Mouse (Mus musculus): Measurements from ENCODE around the gene Pcyt2. TPM values are rescaled to one million over a fixed set of nuclear protein-coding genes. Genes with fewer than 3 reads are reported as not detected.

Gene Pcyt2
- polyA plus RNA-seq, 1 experiment from 2014 or later: 108 TPM

DNA sequence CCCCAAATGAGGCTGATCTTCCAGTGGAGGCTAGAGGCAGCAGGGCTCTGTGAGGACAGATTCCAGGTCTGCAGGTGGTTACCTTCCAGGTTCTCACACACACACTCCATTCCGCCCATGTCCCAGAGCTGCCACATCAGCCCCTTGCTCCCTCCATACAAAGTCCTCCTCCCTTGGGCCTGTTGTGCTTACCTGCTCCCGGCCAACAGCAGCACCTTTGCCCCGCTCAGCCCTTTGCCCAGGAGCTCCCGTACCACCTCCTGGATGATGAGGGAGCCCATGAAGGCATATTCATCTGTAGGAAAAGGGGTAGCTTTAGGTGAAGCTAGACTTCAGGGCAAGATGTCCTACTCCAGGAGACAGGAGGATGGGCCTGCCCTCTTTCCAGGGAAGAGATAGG lies 39.6 kb upstream of the Pcyt2 start:
- ChIA-PET CTCF (interaction anchor here (1.2 kb wide), 1 partner anchor 119 kb away, joined by 3 read pairs; no protein-coding TSS in a partner anchor), POLR2A (no interaction called here)
- peaks cover 69% of the 10 kb centered on the region for H3K27me3 ChIP-seq
- ATAC-seq: no peak
- no peak for TF ChIP-seq CTCF (IDR thresholded peaks at IDR 0.05)
- in situ Hi-C loops (cut with MboI; ENCODE audit: low pct_unique_long_range_greater_than_20kb): loop anchor here (5.0 kb wide), 1 partner anchor 55 kb away; the partner anchor contains the start of genes Cenpx and Lrrc45
- DNase-seq (ENCODE audit: low read depth, low spot score): no peak

DNA sequence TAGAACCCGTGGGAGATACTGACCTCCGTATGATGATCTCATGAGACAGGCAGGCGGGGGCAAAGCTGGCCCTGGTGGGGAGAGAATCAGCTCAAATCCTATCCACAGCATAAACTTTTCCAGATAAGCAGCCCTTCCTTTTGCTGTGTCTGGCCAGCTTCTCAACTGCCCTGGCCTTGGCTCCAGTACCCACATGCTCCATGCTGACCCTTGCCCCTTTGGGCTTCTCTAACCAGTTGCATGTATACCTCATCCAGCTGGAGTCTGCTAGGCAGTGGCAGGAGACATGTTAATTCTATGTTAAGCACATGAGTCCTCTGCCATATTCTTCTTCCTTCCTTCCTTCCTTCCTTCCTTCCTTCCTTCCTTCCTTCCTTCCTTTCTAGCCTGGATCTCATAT lies 37.0 kb upstream of the Pcyt2 start:
- peaks cover 70% of the 10 kb centered on the region for H3K27me3 ChIP-seq
- no peak for TF ChIP-seq CTCF (IDR thresholded peaks at IDR 0.05)
- in situ Hi-C loops (cut with MboI; ENCODE audit: low pct_unique_long_range_greater_than_20kb): loop anchor here (5.0 kb wide), 2 partner anchors 58 to 113 kb away; partner anchors contain the start of genes Cenpx and Lrrc45
- ATAC-seq (no peak), DNase-seq (ENCODE audit: low read depth, low spot score) (no peak)
- ChIA-PET CTCF (interaction anchor here (0.9 kb wide), 1 partner anchor 11 kb away, joined by 6 read pairs; the partner anchor contains the start of gene Pycr1), POLR2A (no interaction called here)

DNA sequence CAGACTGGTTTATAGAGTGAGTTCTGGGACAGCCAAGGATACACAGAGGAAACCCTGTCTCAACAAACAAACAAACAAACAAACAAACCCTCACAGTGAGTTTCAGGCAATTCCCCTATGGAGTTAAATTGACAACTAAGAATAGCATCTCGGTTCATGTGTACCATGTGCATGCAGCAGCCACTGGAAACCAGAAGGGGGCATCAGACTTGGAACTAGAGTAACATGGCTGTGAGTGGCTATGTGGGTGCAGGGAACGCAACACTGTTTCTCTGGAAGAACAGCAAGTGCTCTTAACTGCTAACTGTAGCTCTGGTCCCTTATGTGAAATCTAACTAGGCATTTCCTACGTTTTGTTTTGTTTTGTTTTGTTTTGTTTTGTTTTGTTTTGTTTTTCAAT lies 34.1 kb upstream of the Pcyt2 start:
- CTCF ChIA-PET: no interaction called here
- ATAC-seq: no peak
- POLR2A ChIA-PET: no interaction called here
- H3K27me3 ChIP-seq: peaks cover 49% of the 10 kb centered on the region
- in situ Hi-C loops (cut with MboI; ENCODE audit: low pct_unique_long_range_greater_than_20kb): loop anchor here (5.0 kb wide), 1 partner anchor 115 kb away; no protein-coding TSS in a partner anchor
- no peak for TF ChIP-seq CTCF (IDR thresholded peaks at IDR 0.05)
- no peak for DNase-seq (ENCODE audit: low read depth, low spot score)

DNA sequence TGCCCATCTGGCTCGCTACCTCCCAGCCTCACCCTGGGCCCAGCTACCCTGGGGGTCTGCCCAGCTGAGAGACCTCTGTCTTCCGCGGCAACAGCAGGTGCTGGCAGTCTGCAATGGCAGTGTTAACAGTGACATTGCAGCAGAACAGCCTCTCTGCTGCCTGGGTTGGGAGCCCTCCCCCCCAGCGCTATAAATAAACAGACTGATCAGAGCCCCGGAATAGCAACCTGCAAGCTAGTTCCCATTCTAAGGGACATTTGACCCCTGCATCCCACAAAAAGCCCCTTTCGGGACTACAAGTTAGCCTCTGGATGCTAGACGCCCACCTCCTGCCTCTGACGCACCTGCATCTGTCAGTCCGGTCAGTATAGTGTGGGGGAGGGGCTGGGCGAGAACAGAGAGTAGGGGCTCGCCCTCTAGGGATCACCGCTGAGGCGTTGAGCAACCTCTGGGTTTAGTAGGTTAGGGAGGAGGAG lies 30.3 kb upstream of the Pcyt2 start, which contains the start of gene Myadml2:
Gene Myadml2, minus strand, starts transcription at position 158 of the 476 bp plus-strand sequence.
- DNase-seq (ENCODE audit: low read depth, low spot score) (no peak), ATAC-seq (no peak)
- TF ChIP-seq CTCF (IDR thresholded peaks at IDR 0.05): no peak
- POLR2A ChIA-PET: no interaction called here
- in situ Hi-C loops (cut with MboI; ENCODE audit: low pct_unique_long_range_greater_than_20kb): no loop called here
- peaks cover 25% of the 10 kb centered on the region for H3K27me3 ChIP-seq
- CTCF ChIA-PET: no interaction called here

DNA sequence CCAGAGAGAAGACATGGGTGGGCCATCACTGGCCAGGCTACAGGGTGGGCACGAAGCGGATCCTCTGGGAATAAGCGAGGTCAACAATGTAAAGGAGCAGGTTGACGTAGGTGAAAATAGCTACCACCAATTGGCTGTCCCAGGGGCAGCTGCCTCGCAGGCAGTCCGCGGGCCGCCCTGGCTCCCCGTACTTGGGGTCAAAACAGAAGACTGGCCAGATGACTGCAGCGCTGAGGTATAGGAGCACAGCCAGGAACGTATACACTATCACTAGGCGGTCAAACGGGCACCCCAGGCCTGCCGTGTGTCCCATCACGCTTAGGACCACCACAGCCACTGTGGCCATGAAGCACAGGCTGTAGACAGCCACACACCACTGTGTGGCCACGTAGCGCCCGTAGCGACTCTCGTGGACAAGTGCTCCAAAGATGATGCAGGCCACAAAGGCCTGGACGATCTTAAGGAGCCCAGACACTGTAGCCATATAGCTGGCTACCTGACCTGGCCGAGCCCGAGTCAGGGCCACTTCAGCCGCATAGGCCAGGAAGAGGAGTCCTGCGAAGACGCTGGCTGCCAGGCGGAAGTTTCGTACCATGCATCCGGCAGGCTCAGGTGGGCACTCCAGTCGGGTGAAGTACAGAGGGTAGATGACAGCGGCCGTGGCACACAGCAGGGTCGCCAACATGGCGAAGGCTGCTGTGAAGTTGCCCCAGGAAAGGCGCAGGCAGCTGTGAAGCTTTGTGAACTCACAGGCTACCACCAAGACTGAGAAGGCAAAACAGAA lies 29.5 kb upstream of the Pcyt2 start:
- POLR2A ChIA-PET: no interaction called here
- DNase-seq (ENCODE audit: low read depth, low spot score) (no peak), ATAC-seq (no peak)
- H3K27me3 ChIP-seq: peaks cover 20% of the 10 kb centered on the region
- CTCF ChIA-PET: no interaction called here
- in situ Hi-C loops (cut with MboI; ENCODE audit: low pct_unique_long_range_greater_than_20kb): no loop called here
- TF ChIP-seq CTCF (IDR thresholded peaks at IDR 0.05): no peak

DNA sequence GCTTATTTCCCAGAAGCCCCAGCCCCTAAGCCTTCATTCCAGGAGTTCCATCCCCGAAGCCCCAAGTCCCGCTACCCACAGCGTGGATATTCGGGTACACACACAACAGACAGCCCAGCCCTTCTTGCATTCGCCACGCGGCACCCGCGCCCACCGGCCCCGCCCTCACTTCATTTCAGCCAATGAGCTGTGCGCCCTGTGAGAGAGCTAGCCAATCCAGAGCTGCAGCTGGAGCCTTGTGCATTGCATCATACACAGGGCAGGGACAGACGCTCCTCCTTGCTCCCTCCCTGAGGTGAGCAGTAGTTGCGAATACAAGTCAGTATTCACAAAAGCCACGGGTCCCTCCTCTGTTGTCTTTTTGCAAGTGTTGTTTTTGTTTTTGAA lies 25.9 kb upstream of the Pcyt2 start, which contains the start of gene Pycr1:
Gene Pycr1, minus strand, starts transcription at position 169 of the 387 bp plus-strand sequence.
- in situ Hi-C loops (cut with MboI; ENCODE audit: low pct_unique_long_range_greater_than_20kb): no loop called here
- ChIA-PET POLR2A (interaction anchor here (1.5 to 2.0 kb wide), 2 partner anchors 11 to 17 kb away, joined by 3 to 8 read pairs; partner anchors contain the start of gene Mafg), CTCF (interaction anchor here (1.1 to 2.2 kb wide), 6 partner anchors 11 to 133 kb away, joined by 3 to 10 read pairs (median 4); no protein-coding TSS in a partner anchor)
- no peaks in the 10 kb centered on the region for H3K27me3 ChIP-seq
- DNase-seq (ENCODE audit: low read depth, low spot score) (no peak), ATAC-seq (peak; percentile 89)
- no peak for TF ChIP-seq CTCF (IDR thresholded peaks at IDR 0.05)

DNA sequence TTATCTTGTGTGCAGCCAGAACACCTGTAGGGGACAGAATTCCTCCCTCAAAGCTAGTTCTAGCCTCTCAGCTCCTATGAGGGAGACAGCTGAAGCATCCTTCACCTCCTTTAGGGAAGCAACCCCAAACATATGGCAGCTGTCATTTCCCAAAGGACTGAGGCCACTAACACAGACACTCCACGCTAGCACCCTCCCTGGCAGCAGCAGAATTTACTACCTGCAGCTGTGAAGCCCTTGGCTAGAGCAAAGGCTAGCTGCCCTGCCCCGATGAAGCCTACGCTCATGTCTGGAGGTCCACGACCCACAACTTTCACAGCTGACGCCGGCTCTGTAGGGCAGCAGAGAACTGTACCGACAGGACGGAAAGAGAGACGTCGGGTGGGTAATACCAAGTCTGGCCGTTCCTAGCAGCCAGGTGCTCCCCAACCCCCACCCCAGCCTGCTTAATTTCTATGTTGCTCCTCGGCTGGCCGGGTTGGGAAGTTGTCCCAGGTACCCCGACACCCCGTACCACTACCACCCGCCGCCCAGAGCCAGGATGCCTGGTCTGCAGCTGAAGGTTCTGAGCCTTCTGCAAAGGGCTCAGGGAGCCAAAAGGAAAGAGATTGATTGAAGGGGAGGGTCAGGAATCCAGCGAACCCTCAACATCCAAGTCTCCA lies 25.3 kb upstream of the Pcyt2 start:
- no peaks in the 10 kb centered on the region for H3K27me3 ChIP-seq
- CTCF ChIA-PET: interaction anchor here (1.1 to 2.2 kb wide), 5 partner anchors 11 to 133 kb away, joined by 3 to 10 read pairs (median 6); no protein-coding TSS in a partner anchor
- ATAC-seq (peak; percentile 23), DNase-seq (ENCODE audit: low read depth, low spot score) (no peak)
- in situ Hi-C loops (cut with MboI; ENCODE audit: low pct_unique_long_range_greater_than_20kb): no loop called here
- no peak for TF ChIP-seq CTCF (IDR thresholded peaks at IDR 0.05)
- POLR2A ChIA-PET: interaction anchor here (1.3 to 2.0 kb wide), 3 partner anchors 10 to 17 kb away, joined by 3 to 8 read pairs (median 3); partner anchors contain the start of gene Mafg

DNA sequence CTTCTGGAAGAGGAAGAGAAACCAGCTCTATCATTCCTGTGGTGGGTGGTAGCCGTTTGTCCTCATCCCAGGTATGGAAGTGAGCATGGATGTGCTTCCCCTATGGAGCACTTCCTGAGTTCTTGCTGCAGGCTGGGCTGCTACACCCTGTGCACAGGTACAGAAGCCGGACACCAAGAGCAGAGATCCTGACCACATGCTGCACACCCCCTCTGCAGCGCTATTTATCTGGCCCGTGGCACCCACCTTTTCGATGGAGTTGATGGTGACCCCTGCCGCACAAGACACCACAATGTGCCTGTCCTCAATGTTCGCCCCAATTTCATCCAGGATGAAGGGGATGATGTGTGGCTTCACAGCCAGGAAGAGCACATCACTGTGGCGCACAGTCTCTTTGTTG lies 24.1 kb upstream of the Pcyt2 start:
- DNase-seq (ENCODE audit: low read depth, low spot score): no peak
- CTCF ChIA-PET: interaction anchor here (1.0 to 1.1 kb wide), 2 partner anchors 17 to 57 kb away, joined by 3 to 5 read pairs; no protein-coding TSS in a partner anchor
- no peak for TF ChIP-seq CTCF (IDR thresholded peaks at IDR 0.05)
- ATAC-seq: no peak
- no peaks in the 10 kb centered on the region for H3K27me3 ChIP-seq
- POLR2A ChIA-PET: interaction anchor here (0.6 to 1.3 kb wide), 2 partner anchors 11 to 156 kb away, joined by 3 read pairs; no protein-coding TSS in a partner anchor
- in situ Hi-C loops (cut with MboI; ENCODE audit: low pct_unique_long_range_greater_than_20kb): no loop called here

DNA sequence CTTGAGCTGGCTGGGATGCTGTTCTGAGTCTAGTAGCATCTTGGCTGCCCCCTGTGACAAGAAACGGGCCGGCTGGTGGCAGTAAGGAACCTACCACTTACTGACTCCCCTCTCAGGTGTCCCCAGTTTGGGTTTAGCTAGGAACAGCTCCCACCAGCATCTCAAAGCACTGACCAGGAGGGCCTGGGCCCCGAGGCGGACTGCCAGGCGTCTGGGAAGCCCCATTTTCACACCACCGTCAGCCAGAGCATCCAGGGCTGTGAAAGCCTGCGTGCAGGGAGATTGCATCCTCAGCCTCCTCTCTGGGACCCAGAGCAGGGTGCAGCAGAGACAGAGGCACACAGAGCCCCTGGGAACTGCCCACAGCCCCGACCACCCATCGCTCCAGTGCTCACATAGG lies 23.5 kb upstream of the Pcyt2 start:
- no peak for TF ChIP-seq CTCF (IDR thresholded peaks at IDR 0.05)
- DNase-seq (ENCODE audit: low read depth, low spot score) (no peak), ATAC-seq (no peak)
- ChIA-PET CTCF (interaction anchor here (1.0 kb wide), 1 partner anchor 17 kb away, joined by 5 read pairs; no protein-coding TSS in a partner anchor), POLR2A (no interaction called here)
- in situ Hi-C loops (cut with MboI; ENCODE audit: low pct_unique_long_range_greater_than_20kb): no loop called here
- no peaks in the 10 kb centered on the region for H3K27me3 ChIP-seq

DNA sequence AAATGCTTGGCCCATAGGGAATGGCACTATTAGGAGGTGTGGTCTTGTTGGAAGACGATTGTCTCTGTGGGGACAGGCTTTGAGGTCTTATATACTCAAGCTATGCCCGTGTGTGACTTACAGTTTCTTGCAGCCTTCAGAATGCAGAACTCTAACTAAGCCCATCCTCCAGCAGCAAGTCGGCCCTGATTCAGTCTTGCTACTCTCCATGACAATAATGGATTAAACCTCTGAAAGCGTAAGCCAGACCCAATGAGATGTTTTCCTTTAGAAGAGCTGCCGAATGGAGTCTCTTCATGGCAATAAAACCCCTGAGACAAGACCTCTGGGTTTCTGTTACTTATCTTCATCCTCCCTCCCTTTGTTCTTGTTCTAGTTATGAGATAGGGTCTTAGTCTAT lies 17.1 kb upstream of the Pcyt2 start:
- in situ Hi-C loops (cut with MboI; ENCODE audit: low pct_unique_long_range_greater_than_20kb): no loop called here
- ChIA-PET CTCF (no interaction called here), POLR2A (no interaction called here)
- DNase-seq (ENCODE audit: low read depth, low spot score): no peak
- H3K27me3 ChIP-seq: no peaks in the 10 kb centered on the region
- ATAC-seq: no peak
- no peak for TF ChIP-seq CTCF (IDR thresholded peaks at IDR 0.05)
